Mouse (Mus musculus): ENCODE measurements around the gene Tenm4.

- no peak for TF ChIP-seq CTCF (IDR thresholded peaks at IDR 0.05; ENCODE audit: low read depth)
- no peak for TF ChIP-seq EP300 (IDR thresholded peaks at IDR 0.05; ENCODE audit: low read depth)
These were observed 170.4 kb downstream of the Tenm4 start for GRCm38 (mm10) chr7:96341479-96341878.

Data from heart, postnatal 0 days (tissue).